ENCODE assay signal across 11 mouse cellular contexts in the genomic region with DNA sequence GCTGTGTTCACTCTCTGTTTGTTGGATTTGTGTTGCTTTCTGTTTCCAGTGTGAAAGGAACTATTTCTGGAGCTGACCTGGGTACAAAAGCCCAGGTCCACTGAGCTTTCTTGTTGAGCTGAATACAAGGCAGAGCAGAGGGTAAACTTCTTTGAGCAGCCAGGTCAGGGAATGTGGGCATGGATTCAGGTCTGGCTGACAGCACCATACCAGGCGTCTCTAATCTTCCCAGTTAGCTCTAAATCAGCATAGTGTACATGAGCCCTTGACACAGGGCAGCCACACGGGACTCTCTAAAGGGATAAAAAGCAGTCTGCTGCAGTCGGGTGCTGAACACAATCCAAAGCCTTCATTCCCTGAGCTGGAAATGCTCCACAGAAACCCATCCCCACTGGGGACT.
DNase-seq lines count a peak whose midpoint lies in the region; ATAC-seq lines count a peak whose summit lies in the region.
"Had no signal": no experiment of that assay in that cellular context is flagged by ENCODE, and none has a peak within 500 bp of the region (broad histone marks: within the 10 kb centered on the region; RNA-seq: fewer than 3 reads in every experiment).

No protein-coding gene starts in this region.

- no peak for ATAC-seq in heart, embryonic 11.5 days (replicated peaks; ENCODE audit: insufficient number of reproducible peaks, low FRiP score, low TSS enrichment)
- ATAC-seq in heart, embryonic 13.5 days (ENCODE audit: extremely low read depth, insufficient number of reproducible peaks, low FRiP score, low TSS enrichment): no peak
- ATAC-seq: activated CD4-positive, CD25-positive, alpha-beta regulatory T cell, adult 4 months had no signal

- no peaks in the 10 kb centered on the region for H3K27me3 ChIP-seq in heart, embryonic 11.5 days (ENCODE audit: control insufficient read depth, insufficient read depth, low read length)
- no peaks in the 10 kb centered on the region for H3K27me3 ChIP-seq in heart, embryonic 13.5 days (replicated peaks)
- H3K27me3 ChIP-seq: embryonic facial prominence, embryonic 15.5 days had no signal

- 27% methylated on average over 3 of the region's 3 CpGs for whole genome bisulfite sequencing in heart, embryonic 11.5 days (ENCODE audit: insufficient replicate concordance)
- WGBS in heart, embryonic 13.5 days: 19% methylated on average over 3 of the region's 3 CpGs

- H3K4me1 ChIP-seq in heart, embryonic 11.5 days (ENCODE audit: control insufficient read depth, insufficient read depth, low read length): peaks cover 10% of the 10 kb centered on the region; the same call in 1 of the 2 replicates
- H3K4me1 ChIP-seq in heart, embryonic 13.5 days: peaks cover 30% of the 10 kb centered on the region

- no peak overlapping the region for H3K27ac ChIP-seq in heart, embryonic 11.5 days (ENCODE audit: low read depth, low read length)
- peak overlapping the region; percentile 43 for H3K27ac ChIP-seq in heart, embryonic 13.5 days (replicated peaks)
- H3K27ac ChIP-seq: embryonic facial prominence, embryonic 15.5 days; liver, embryonic 14.5 days had no signal

- no peaks in the 10 kb centered on the region for H3K9me3 ChIP-seq in heart, embryonic 11.5 days (replicated peaks; ENCODE audit: control insufficient read depth, low read length)
- no peaks in the 10 kb centered on the region for H3K9me3 ChIP-seq in heart, embryonic 13.5 days
- H3K9me3 ChIP-seq: embryonic facial prominence, embryonic 15.5 days had no signal

- H3K36me3 ChIP-seq in heart, embryonic 11.5 days (ENCODE audit: control insufficient read depth, insufficient read depth, low read length): no peaks in the 10 kb centered on the region
- no peaks in the 10 kb centered on the region for H3K36me3 ChIP-seq in heart, embryonic 13.5 days

- peak; percentile 45 to 58 for DNase-seq in heart, adult 18-20 months
- DNase-seq in lung, postnatal 10 days: peak; percentile 2
- no peak for DNase-seq in lung, postnatal 36 days
- DNase-seq in kidney, adult 8-10 months: peak; percentile 9 to 59
- DNase-seq in left cerebral cortex, adult 11 months (ENCODE audit: low spot score): no peak
- DNase-seq in frontal cortex, postnatal 25 days (ENCODE audit: low spot score in 2 of 2): no peak

- no peak overlapping the region for H3K9ac ChIP-seq in heart, embryonic 11.5 days (ENCODE audit: low read depth, low read length)
- no peak overlapping the region for H3K9ac ChIP-seq in heart, embryonic 13.5 days
- H3K9ac ChIP-seq: embryonic facial prominence, embryonic 15.5 days; liver, embryonic 14.5 days had no signal

- no peak overlapping the region for H3K4me3 ChIP-seq in heart, embryonic 11.5 days (ENCODE audit: low read depth, low read length)
- no peak overlapping the region for H3K4me3 ChIP-seq in heart, embryonic 13.5 days
- H3K4me3 ChIP-seq: embryonic facial prominence, embryonic 15.5 days had no signal

- no peak overlapping the region for H3K4me2 ChIP-seq in heart, embryonic 11.5 days
- 0 out of 2 replicates have a peak overlapping the region, but pooled peaks have one; percentile 2 for H3K4me2 ChIP-seq in heart, embryonic 13.5 days
- H3K4me2 ChIP-seq: embryonic facial prominence, embryonic 15.5 days had no signal

Comparison
In these comparisons a context has a peak if more than half of its experiments do, and no peak if none do; other contexts are left out.
1. DNase-seq: peak in heart, adult 18-20 months (2 of 2), lung, postnatal 10 days (single experiment) and kidney, adult 8-10 months (2 of 2); none in lung, postnatal 36 days (single experiment), left cerebral cortex, adult 11 months (single experiment) and frontal cortex, postnatal 25 days (0 of 2).